Mouse (Mus musculus): Measurements from ENCODE around the gene Pccb.

Gene Pccb

DNA sequence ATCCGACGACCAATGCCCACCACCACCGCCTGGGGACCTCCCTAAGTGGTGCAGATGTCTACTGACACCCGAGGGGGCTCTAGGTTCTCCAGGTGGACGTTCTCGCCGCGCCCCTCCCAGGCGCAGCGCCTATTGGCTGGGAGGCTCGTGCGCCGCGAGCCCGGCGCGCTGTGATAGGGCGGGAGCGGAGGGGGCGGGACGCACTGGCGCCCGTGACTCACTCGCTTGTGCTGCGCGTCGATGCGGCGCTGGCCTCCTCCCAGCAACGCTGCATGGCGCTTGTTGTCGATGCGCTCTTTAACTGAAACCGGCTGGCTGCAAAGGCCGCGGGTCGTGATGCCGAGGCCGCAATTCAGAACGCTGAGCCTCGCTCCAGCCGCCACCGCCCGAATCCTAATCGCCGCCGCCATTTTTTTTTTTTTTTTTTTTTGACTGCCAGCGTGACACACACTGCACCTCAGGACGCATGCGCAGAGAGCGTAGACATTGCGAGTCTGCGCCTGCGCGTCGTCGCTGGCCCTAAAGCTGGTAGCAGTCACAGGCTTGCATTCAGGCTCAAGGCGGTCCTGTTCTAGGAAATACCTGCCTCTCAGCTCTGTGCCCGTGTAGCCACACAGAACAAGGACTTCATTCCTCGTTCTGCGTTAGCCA, at the start of gene Pccb:
Gene Pccb (minus strand): TSS at position 451 of the 651 bp plus-strand sequence.
- DNase-seq (ENCODE audit: low spot score in 2 of 2), result peak; percentile 95 to 96

- no peak for DNase-seq (ENCODE audit: low spot score in 2 of 2)
Observed at GRCm38 (mm10) chr9:101083728-101084127, 49.0 kb upstream of the Pccb start.

- no peak for DNase-seq (ENCODE audit: low spot score in 2 of 2)
Observed at GRCm38 (mm10) chr9:101080046-101080685, 45.5 kb upstream of the Pccb start.

- peak in 1 of 2 experiments; percentile 18 for DNase-seq (ENCODE audit: low spot score in 2 of 2)
Observed at GRCm38 (mm10) chr9:101078579-101078978, 43.9 kb upstream of the Pccb start.

GRCm38 (mm10) chr9:101077486-101077885, 42.8 kb upstream of the Pccb start:
- no peak for DNase-seq (ENCODE audit: low spot score in 2 of 2)

GRCm38 (mm10) chr9:101076095-101076875, 41.6 kb upstream of the Pccb start:
- peak; percentile 34 to 49 for DNase-seq (ENCODE audit: low spot score in 2 of 2)

DNA sequence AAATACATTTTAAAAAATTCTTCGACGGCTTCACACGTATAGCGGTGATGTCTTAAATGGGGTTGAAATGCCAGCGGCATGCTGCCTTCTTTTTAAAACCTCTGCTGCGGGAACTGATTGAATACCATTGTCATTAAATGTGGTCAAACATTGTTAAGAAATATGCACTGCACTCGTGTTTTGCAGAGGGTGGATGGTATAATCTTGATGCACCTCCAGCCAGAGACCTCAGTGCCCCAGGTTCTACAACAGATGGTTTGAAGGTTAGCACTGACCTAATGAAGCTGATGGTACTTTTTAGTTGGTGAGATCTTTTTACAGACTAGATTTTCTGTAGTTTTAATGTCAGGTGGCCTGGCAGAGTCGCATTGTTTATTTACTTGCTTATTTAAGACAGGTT, 41.0 kb upstream of the Pccb start:
- no peak for DNase-seq (ENCODE audit: low spot score in 2 of 2)

DNA sequence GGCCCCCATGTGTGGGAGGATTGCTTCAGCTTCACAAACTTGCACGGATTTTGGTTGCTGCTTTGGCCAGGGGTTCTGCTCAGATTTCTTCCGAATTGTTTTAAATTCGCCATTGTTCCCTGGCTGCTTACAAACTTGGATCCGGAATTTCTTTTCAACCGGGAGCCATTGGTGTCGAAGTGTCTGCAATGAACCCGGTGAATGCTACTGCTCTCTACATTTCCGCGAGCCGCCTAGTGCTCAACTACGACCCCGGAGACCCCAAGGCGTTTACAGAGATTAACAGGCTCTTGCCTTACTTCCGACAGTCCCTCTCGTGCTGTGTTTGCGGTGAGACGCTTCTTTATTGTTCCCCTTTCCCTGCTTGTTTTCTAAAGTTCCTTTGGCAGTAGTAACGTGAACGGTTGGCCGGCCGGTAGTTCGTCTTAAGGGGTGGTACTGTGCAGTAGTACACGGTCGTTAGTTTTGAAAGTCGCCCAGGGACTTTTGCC, 40.4 kb upstream of the Pccb start:
- DNase-seq (ENCODE audit: low spot score in 2 of 2), result no peak

GRCm38 (mm10) chr9:101074332-101075021, 39.8 kb upstream of the Pccb start:
- DNase-seq (ENCODE audit: low spot score in 2 of 2), result peak; percentile 72 to 85

GRCm38 (mm10) chr9:101073987-101074331, 39.3 kb upstream of the Pccb start, which contains the start of gene Msl2:
Msl2 (plus strand) TSS chr9:101074101.
- no peak for DNase-seq (ENCODE audit: low spot score in 2 of 2)

DNA sequence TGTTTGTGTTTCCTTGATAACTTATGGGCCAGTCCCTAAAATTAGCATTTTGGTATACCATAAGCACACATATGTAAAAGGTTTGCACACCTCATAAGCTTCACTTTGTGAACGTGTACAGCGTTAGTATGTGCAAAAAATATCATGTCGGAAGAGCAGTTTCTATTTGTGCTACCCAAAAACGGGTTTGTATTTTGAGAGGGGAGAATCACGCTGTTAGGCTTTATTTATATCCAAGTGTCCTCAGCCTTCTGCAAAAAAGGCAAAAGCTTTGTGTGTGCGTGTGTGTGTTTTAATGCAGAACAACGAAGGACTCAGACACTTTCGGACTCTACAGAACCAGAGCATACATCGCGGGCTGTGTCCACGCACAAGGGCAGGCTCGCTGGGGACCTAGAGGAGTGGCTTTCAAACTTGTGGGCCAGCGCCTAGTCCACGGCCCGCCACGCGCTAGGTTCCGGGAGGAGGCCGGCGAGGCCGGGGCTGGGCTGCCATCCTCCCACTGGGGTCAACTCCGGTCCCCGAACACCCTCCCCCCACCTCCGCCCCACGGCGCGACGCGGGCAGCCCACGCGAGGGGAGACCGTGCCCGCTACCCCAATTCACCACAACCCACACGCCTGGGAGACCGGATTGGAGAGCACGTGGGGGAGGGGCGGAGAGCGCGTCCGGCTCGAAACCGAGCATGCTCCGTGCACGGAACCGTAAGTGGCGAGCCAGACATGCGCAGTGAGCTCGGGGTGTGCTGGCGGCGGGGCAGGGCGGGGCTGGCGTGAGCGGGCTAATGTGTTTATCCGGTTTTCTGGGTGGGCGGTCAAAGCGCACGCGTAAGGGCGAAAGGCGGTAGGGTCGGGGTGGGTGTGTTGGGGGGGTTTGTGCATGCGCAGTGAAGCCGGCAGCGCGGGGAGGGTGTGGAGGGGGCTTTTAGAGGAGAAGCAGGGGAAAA, 38.6 kb upstream of the Pccb start:
- peak; percentile 97 to 98 for DNase-seq (ENCODE audit: low spot score in 2 of 2)

DNA sequence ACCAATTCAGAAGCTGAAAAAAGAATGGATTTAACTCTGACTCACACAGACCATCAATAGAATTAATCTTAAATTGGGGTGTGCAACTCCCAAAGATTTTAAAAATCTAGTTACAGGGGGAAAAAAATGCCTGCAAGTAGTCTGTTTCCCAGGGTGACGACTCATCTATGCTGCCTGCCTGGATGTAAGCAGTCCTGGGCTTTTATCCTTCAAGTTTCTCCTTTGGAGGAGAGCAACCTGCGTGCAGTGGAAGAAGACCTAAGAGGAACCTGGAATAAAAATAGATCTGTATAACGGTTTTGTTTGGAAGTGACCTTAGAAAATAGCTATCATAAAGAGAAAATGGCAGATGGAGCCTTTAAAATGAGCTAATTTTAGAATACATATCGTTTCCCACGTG, 37.8 kb upstream of the Pccb start:
- DNase-seq (ENCODE audit: low spot score in 2 of 2), result no peak

- no peak for DNase-seq (ENCODE audit: low spot score in 2 of 2)
Observed at GRCm38 (mm10) chr9:101069781-101070180, 35.1 kb upstream of the Pccb start.

DNA sequence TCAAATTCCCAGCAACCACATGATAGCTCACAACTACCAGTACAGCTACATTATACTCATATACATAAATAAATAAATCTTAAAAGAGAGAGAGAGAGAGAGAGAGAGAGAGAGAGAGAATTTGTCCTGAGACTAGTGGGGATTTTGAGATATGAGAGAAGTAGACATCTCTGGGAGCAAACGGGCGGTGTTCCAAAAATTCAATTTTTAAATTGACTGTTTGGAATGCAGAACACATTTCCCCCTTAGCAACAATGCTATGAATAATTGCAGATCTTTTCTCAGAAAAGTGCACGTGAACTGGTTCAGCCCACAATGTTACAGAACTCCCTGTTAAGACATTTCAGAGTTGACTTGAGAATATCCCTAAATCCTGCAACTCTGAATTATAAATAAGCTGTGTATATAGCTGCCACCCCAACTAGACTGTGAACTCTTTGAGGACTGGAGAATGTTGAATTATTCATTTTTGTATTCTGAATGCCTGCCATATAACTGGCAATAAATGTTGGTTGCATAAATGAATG, 30.4 kb upstream of the Pccb start:
- no peak for DNase-seq (ENCODE audit: low spot score in 2 of 2)

DNA sequence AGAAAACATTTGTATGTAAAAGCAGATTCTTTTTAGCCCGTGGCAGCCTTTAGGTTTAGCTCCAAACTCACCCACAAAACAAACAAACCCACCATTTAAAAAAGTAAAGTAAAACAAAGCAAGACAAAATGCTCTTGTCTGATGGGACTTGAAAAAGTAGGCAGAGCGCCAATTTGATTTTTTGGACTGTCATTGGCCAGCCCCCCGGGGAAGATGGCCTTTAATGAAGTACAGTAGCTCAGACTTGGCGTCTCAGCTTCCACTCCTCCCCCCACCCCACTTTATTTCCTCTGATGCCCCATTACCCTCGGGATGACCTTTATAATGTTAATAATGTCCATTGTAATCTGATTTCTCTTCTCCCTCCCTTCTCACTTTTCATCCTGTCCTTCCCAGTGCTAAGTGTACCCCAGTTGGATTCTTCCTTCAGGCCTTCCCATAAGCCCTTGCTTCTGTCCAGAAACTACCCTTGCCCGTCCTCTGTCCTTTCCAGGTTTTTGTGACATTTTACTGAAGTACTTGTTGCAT, 27.6 kb upstream of the Pccb start:
- no peak for DNase-seq (ENCODE audit: low spot score in 2 of 2)

DNA sequence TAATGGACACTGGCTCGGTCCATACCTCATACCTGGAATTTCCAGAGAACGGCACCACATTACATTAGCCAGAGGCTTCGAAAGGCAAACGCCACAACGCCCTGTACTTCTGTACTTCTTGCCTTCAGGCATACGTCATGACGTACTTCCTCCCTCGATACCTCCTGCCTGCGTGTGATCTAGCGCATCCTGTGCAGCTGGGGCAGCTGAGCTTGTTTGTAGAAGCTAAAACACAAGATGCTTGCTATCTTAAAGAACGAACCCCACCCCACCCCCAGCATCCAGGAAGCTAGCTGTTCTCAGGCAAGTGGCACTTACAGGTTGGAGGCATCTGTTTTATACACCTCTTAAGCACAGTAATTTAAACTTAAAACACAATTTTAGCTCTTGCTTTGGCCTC, 26.3 kb upstream of the Pccb start:
- DNase-seq (ENCODE audit: low spot score in 2 of 2), result peak; percentile 41 to 76

DNA sequence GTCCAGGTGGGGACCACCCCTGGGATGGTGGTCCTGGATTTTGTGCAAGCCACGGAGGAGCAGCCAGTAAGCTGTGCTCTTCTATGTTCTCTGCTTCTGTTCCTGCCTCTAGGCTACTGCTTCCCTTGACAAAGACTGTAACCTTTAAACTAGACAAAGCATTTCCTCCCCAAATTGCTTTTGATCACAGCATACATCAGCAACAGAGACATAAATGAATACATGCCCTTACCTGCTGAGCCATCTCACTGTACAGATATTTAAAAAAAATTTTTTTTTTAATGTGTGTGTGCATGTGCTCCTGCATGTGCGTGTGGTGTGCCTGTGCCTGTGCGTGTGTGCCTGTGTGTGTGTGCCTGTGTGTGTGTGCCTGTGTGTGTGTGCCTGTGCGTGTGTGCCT, 22.5 kb upstream of the Pccb start:
- no peak for DNase-seq (ENCODE audit: low spot score in 2 of 2)

DNA sequence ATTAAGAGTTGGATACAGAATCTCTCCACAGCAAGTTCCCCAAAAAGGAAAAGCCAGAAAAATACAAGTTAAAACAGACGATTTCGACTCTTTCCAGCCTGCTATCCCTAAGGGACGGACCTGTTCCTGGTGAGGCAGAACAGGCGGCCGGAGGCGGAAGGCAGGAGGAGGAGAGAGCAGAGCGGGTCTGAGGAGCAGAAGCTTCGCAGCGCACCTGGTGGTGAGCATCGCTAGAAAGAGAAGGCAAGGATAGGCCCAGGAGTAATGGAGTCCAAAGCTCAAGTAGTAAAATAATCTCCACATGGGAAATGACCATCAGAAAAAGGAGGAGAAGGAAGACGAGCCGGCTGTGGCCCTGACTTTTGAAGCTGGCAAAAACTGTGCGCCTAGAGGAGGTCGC, 18.6 kb upstream of the Pccb start:
- no peak for DNase-seq (ENCODE audit: low spot score in 2 of 2)

DNA sequence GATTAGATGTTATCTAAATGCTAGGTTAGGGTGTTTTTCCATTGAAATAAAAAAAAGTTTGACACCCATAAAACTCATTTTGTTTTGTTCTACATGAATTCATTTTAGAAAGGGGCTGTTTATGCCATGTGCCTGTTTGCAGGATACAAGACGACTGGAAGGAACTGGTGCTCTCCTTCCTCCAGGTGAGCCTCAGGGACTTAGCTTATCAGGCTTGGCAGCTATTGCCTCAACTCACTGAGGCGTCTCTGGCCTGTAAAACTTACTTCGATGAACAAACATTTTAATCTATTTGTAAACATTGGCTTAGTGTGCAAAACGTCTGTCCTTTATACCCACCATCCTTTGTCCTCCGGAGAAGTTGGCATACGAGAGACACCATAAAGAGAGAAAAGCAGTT, 18.0 kb upstream of the Pccb start:
- no peak for DNase-seq (ENCODE audit: low spot score in 2 of 2)

DNA sequence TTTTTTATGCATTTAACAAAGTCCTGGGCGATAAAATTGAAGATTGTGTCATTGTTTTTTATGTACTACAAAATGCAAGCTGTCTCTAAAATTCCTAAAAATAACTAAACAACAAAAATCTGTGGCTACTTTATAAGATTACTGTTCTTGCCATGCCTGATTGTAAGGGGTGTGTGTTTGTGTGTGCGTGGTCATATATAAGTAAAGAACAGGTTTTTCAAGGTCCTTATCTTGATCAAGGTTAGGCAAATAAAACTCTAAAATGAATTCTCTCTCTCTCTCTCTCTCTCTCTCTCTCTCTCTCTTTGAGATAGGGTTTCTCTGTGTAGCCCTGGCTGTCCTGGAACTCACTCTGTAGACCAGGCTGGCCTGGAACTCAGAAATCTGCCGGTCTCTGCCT, 17.3 kb upstream of the Pccb start:
- DNase-seq (ENCODE audit: low spot score in 2 of 2), result no peak
